Mouse (Mus musculus): ENCODE data around the gene Trip10. TPM values are rescaled to one million over a fixed set of nuclear protein-coding genes. Genes with fewer than 3 reads are reported as not detected.

Trip10 gene
- polyA plus RNA-seq, 2 experiments = 6.0 to 6.6 TPM

DNA sequence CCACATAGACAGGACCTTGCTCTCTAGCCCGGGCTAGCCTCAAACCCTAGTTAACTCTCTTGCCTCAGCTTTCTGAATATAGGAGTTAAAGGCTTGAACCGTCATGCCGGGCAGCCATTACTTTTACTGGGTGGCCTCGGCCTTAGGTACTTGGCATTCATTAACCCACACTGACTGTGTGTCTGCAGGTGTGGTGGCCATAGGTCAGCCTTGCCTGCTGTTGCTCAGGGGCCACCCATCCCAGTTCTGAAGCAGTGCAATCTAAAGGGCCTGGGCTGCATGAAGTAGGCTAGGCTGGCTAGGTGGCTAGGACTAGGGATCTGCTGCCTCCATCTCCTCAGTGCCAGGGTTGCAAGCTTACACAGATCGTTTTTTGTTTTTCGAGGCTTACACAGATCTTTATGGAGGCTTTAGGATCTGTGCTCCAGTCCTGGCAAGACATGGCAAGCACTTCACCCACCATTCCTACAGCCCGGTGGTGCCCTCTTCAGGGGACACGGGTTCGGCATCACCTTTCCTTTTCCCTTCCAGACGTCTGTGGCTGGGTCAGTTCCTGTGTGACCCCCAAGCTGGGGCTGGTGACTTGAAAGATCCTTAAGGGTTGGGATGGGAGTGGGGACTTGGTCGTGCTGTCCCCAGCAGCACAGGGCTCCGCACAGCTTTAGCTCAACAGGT is 14.9 kb upstream of the Trip10 start:
- TF ChIP-seq EP300 (IDR thresholded peaks at IDR 0.05; ENCODE audit: low read depth) (no peak), CTCF (IDR thresholded peaks at IDR 0.05; ENCODE audit: low read depth) (peak; percentile 24)
- DNase-seq (ENCODE audit: low read depth in 3 of 3, low spot score in 3 of 3) (no peak), ATAC-seq (ENCODE audit: insufficient read depth) (no peak)
- Histone ChIP-seq H3K4me2 (ENCODE audit: low read depth) (peak overlapping the region; percentile 37), H3K27me3 (ENCODE audit: control insufficient read depth, insufficient read depth, low read length) (no peaks in the 10 kb centered on the region), H3K9ac (replicated peaks) (no peak overlapping the region), H3K9me3 (ENCODE audit: control insufficient read depth, low read length) (no peaks in the 10 kb centered on the region), H3K4me1 (replicated peaks; ENCODE audit: control insufficient read depth in 2 of 2, insufficient read depth in 2 of 2, low read length in 1 of 2) (peaks cover 0 to 16% of the 10 kb centered on the region in 2 experiments), H3K36me3 (replicated peaks; ENCODE audit: control insufficient read depth, insufficient read depth, low read depth) (peaks cover 14% of the 10 kb centered on the region), H3K4me3 (ENCODE audit: insufficient read depth in 1 of 2, low read depth in 2 of 2, low read length in 2 of 2) (peak overlapping the region; percentile 44 to 50), H3K27ac (no peak overlapping the region)
- WGBS (ENCODE audit: insufficient replicate concordance) = 75% methylated on average over 12 of the region's 12 CpGs

GRCm38 (mm10) chr17:57235803-57236202 is 13.5 kb upstream of the Trip10 start:
- no peaks in the 10 kb centered on the region for H3K9me3 ChIP-seq (ENCODE audit: control insufficient read depth, low read length)
- no peak overlapping the region for H3K9ac ChIP-seq (replicated peaks)
- H3K36me3 ChIP-seq (replicated peaks; ENCODE audit: control insufficient read depth, insufficient read depth, low read depth) = peaks cover 14% of the 10 kb centered on the region
- ATAC-seq (ENCODE audit: insufficient read depth) (peak; percentile 19; the same call in 1 of the 2 replicates), DNase-seq (ENCODE audit: low read depth in 3 of 3, low spot score in 3 of 3) (no peak)
- H3K4me1 ChIP-seq (replicated peaks; ENCODE audit: control insufficient read depth in 2 of 2, insufficient read depth in 2 of 2, low read length in 1 of 2) = peaks cover 0 to 10% of the 10 kb centered on the region in 2 experiments; a peak in 3 of 4 replicates
- TF ChIP-seq CTCF (IDR thresholded peaks at IDR 0.05; ENCODE audit: low read depth) = no peak
- TF ChIP-seq EP300 (IDR thresholded peaks at IDR 0.05; ENCODE audit: low read depth) = no peak
- WGBS (ENCODE audit: insufficient replicate concordance) = 75% methylated on average over 5 of the region's 5 CpGs
- H3K27ac ChIP-seq = no peak overlapping the region
- peak overlapping the region; percentile 37; the same call in 1 of the 2 replicates for H3K4me2 ChIP-seq (ENCODE audit: low read depth)
- no peaks in the 10 kb centered on the region for H3K27me3 ChIP-seq (ENCODE audit: control insufficient read depth, insufficient read depth, low read length)
- H3K4me3 ChIP-seq (ENCODE audit: insufficient read depth in 1 of 2, low read depth in 2 of 2, low read length in 2 of 2) = 0 out of 4 replicates have a peak overlapping the region, but pooled peaks of 1 of the 2 experiments have one; percentile 3

- no peak overlapping the region for H3K4me3 ChIP-seq (ENCODE audit: insufficient read depth in 1 of 2, low read depth in 2 of 2, low read length in 2 of 2)
- no peak for DNase-seq (ENCODE audit: low read depth in 3 of 3, low spot score in 3 of 3)
- H3K4me1 ChIP-seq (replicated peaks; ENCODE audit: control insufficient read depth in 2 of 2, insufficient read depth in 2 of 2, low read length in 1 of 2) = peaks cover 0 to 2% of the 10 kb centered on the region in 2 experiments; a peak in 2 of 4 replicates
- no peak overlapping the region for H3K4me2 ChIP-seq (ENCODE audit: low read depth)
- H3K36me3 ChIP-seq (replicated peaks; ENCODE audit: control insufficient read depth, insufficient read depth, low read depth) = peaks cover 14% of the 10 kb centered on the region
- WGBS (ENCODE audit: insufficient replicate concordance) = 86% methylated on average over 9 of the region's 9 CpGs
- TF ChIP-seq CTCF (IDR thresholded peaks at IDR 0.05; ENCODE audit: low read depth) (no peak), EP300 (IDR thresholded peaks at IDR 0.05; ENCODE audit: low read depth) (no peak)
- H3K27me3 ChIP-seq (ENCODE audit: control insufficient read depth, insufficient read depth, low read length) = no peaks in the 10 kb centered on the region
- ATAC-seq (ENCODE audit: insufficient read depth) = no peak
- no peak overlapping the region for H3K9ac ChIP-seq (replicated peaks)
- H3K9me3 ChIP-seq (ENCODE audit: control insufficient read depth, low read length) = no peaks in the 10 kb centered on the region
- no peak overlapping the region for H3K27ac ChIP-seq
These were observed 12.1 kb upstream of the Trip10 start for GRCm38 (mm10) chr17:57237181-57237580.

- H3K27ac ChIP-seq = no peak overlapping the region
- ATAC-seq (ENCODE audit: insufficient read depth) (no peak), DNase-seq (ENCODE audit: low read depth in 3 of 3, low spot score in 3 of 3) (no peak)
- TF ChIP-seq EP300 (IDR thresholded peaks at IDR 0.05; ENCODE audit: low read depth) = no peak
- no peak for TF ChIP-seq CTCF (IDR thresholded peaks at IDR 0.05; ENCODE audit: low read depth)
- no peaks in the 10 kb centered on the region for H3K9me3 ChIP-seq (ENCODE audit: control insufficient read depth, low read length)
- H3K27me3 ChIP-seq (ENCODE audit: control insufficient read depth, insufficient read depth, low read length) = no peaks in the 10 kb centered on the region
- H3K4me1 ChIP-seq (replicated peaks; ENCODE audit: control insufficient read depth in 2 of 2, insufficient read depth in 2 of 2, low read length in 1 of 2) = peaks cover 3 to 10% of the 10 kb centered on the region in 2 experiments
- H3K4me2 ChIP-seq (ENCODE audit: low read depth) = no peak overlapping the region
- no peak overlapping the region for H3K4me3 ChIP-seq (ENCODE audit: insufficient read depth in 1 of 2, low read depth in 2 of 2, low read length in 2 of 2)
- WGBS (ENCODE audit: insufficient replicate concordance) = 62% methylated on average over 10 of the region's 10 CpGs
- H3K36me3 ChIP-seq (replicated peaks; ENCODE audit: control insufficient read depth, insufficient read depth, low read depth) = no peaks in the 10 kb centered on the region
- H3K9ac ChIP-seq (replicated peaks) = no peak overlapping the region
These were observed 5.4 kb upstream of the Trip10 start for GRCm38 (mm10) chr17:57243650-57244370.

- Histone ChIP-seq H3K4me2 (ENCODE audit: low read depth) (no peak overlapping the region), H3K36me3 (replicated peaks; ENCODE audit: control insufficient read depth, insufficient read depth, low read depth) (no peaks in the 10 kb centered on the region), H3K9ac (replicated peaks) (no peak overlapping the region), H3K4me1 (replicated peaks; ENCODE audit: control insufficient read depth in 2 of 2, insufficient read depth in 2 of 2, low read length in 1 of 2) (peaks cover 7 to 12% of the 10 kb centered on the region in 2 experiments), H3K9me3 (ENCODE audit: control insufficient read depth, low read length) (no peaks in the 10 kb centered on the region), H3K27ac (no peak overlapping the region), H3K4me3 (ENCODE audit: insufficient read depth in 1 of 2, low read depth in 2 of 2, low read length in 2 of 2) (no peak overlapping the region), H3K27me3 (ENCODE audit: control insufficient read depth, insufficient read depth, low read length) (peaks cover 2% of the 10 kb centered on the region; the same call in 1 of the 2 replicates)
- 79% methylated on average over 10 of the region's 10 CpGs for WGBS (ENCODE audit: insufficient replicate concordance)
- ATAC-seq (ENCODE audit: insufficient read depth) (no peak), DNase-seq (ENCODE audit: low read depth in 3 of 3, low spot score in 3 of 3) (no peak)
- TF ChIP-seq EP300 (IDR thresholded peaks at IDR 0.05; ENCODE audit: low read depth) (no peak), CTCF (IDR thresholded peaks at IDR 0.05; ENCODE audit: low read depth) (no peak)
These were observed 3.8 kb upstream of the Trip10 start for GRCm38 (mm10) chr17:57245311-57245929.
